Mouse (Mus musculus) lung, postnatal 0 days (tissue): ENCODE results near the gene Cpm.

Experiments used
- CTCF ChIP-seq: IDR thresholded peaks from 2 replicates; pipeline ENCODE4 v1.5.1; 2016; ENCODE audit warnings: antibody characterized with exemption, mild to moderate bottlenecking
- EP300 ChIP-seq: IDR thresholded peaks from 2 replicates; pipeline ENCODE4 v1.6.1; 2016; ENCODE audit warnings: antibody characterized with exemption, mild to moderate bottlenecking, control low read depth

DNA sequence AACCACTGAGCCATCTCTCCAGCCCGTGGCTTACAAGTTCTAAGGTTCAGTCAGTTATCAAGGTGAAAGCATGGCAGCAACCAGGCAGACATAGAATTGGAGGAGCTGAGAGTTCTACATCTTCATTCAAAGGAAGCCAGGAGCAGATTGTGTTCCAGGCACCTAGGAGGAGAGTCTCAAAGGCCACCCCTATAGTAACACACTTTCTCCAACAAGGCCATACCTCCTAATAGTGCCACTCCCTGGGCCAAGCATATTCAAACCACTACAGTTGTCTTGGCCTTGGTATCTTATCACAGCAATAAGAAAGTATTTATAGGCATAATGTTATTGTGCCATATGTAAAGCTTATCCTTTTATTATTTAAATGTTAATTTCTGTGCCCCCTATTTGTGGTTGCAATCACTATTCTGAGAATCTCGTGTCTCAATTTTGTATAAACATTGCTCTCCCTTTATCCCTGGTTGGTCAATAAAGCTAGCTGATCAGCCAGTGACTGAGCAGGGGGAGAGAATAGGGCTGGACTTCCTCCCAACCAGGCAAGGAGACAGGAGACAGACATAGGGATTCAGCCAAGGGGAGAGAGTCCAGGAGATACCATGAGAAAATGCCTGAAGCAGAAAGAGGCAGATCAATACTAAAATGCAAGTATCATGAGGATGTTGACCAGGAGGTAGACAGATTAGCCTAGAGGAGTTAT, 43.5 kb upstream of the Cpm start:
- no peak for TF ChIP-seq CTCF
- TF ChIP-seq EP300: no peak
